Mouse (Mus musculus): ENCODE results near the gene Fkbp8. TPM values are rescaled to one million over a fixed set of nuclear protein-coding genes. Genes with fewer than 3 reads are reported as not detected.

Gene Fkbp8
- 613 and 640 TPM in 2 replicates for polyA plus RNA-seq (2012; rRNA removed)

DNA sequence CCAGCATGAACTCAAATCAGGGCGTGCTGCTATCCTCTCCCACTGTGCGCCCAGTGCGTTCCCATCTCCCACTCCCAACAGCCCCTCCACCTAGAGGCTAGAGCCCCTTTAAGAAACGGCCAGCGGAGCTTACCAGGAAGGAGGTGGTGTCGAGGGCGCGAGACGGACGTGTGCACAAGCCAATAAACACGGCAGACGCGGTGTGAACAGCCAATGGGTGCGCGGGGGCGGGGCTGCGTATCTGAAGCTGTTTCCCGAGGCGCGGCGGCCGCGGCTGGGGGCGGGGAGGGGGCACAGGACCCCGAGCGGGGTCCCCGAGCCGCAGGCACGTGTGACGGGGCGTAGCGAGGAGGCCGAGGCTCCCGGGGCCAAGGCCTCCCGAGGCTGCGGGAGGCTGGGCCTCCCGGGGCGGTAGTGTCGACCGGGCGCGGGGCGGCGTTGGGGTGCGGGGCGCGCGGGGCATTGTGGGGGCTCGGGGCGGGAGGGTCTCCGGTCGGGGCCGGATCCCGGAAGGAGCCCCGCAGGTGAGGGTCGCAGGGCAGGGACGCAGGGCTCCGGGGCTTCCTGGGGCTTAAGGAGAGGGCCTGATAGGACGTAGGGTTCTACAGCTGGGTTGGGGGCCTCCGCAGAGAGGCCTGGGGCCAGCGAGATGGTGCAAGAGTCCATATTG is at the start of gene Fkbp8, which contains the start of gene Kxd1:
Gene Fkbp8, plus strand, starts transcription at position 213 of the 670 bp plus-strand sequence.
Gene Kxd1, minus strand, starts transcription at position 445 of the 670 bp plus-strand sequence.
- peaks cover 15% of the 10 kb centered on the region for H3K4me1 ChIP-seq (replicated peaks; ENCODE audit: control insufficient read depth, insufficient read depth, low read length)
- peaks cover 17% of the 10 kb centered on the region for H3K36me3 ChIP-seq (ENCODE audit: control insufficient read depth, insufficient read depth, low read length)
- DNase-seq, result peak; percentile 98
- H3K4me3 ChIP-seq (ENCODE audit: control insufficient read depth, insufficient read depth, low read length), result peak within 1 kb of the TSS; percentile 94
- WGBS, result under 1% methylated on average over 56 of the region's 61 CpGs
- peak; percentile 84 for TF ChIP-seq POLR2A (IDR thresholded peaks at IDR 0.05; ENCODE audit: control insufficient read depth, extremely low read depth, insufficient read depth, low read length, poor library complexity)
- TF ChIP-seq CTCF (IDR thresholded peaks at IDR 0.05; ENCODE audit: borderline replicate concordance, control insufficient read depth, extremely low read depth, insufficient read depth, low read length, poor library complexity), result no peak
- peak within 1 kb of the TSS; percentile 59; the same call in 1 of the 2 replicates for H3K27ac ChIP-seq (ENCODE audit: control insufficient read depth, insufficient read depth, low read length)
- no peaks in the 10 kb centered on the region for H3K27me3 ChIP-seq (ENCODE audit: control insufficient read depth, insufficient read depth, low read length)

DNA sequence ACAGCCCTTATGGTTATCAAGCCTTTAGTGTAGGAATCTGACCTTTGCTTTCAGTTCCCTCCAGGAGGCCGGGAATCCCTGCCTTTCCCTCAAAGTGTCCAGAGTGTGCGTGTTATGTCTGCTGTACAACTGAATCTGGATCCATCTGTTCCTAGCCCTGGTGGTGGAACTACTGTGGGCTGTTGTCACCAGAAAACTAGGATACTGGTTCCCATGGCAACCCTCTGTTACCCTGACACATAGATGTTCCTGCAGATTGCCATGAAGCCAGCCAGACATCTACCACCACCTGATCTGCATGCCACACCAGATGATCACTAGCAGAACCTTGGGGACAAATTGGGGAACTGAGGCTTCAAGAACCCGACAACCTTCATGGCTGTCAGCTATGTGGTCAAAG is 45.6 kb upstream of the Fkbp8 start:
- TF ChIP-seq CTCF (IDR thresholded peaks at IDR 0.05; ENCODE audit: borderline replicate concordance, control insufficient read depth, extremely low read depth, insufficient read depth, low read length, poor library complexity) (no peak), POLR2A (IDR thresholded peaks at IDR 0.05; ENCODE audit: control insufficient read depth, extremely low read depth, insufficient read depth, low read length, poor library complexity) (no peak)
- 82% methylated on average over 3 of the region's 3 CpGs for WGBS
- no peak overlapping the region for H3K4me3 ChIP-seq (ENCODE audit: control insufficient read depth, insufficient read depth, low read length)
- peaks cover 8% of the 10 kb centered on the region for H3K4me1 ChIP-seq (replicated peaks; ENCODE audit: control insufficient read depth, insufficient read depth, low read length)
- H3K27me3 ChIP-seq (ENCODE audit: control insufficient read depth, insufficient read depth, low read length), result peaks cover 5% of the 10 kb centered on the region; the same call in 1 of the 2 replicates
- H3K27ac ChIP-seq (ENCODE audit: control insufficient read depth, insufficient read depth, low read length), result no peak overlapping the region
- H3K36me3 ChIP-seq (ENCODE audit: control insufficient read depth, insufficient read depth, low read length), result no peaks in the 10 kb centered on the region
- no peak for DNase-seq

GRCm38 (mm10) chr8:70482943-70483342 is 44.6 kb upstream of the Fkbp8 start:
- no peak overlapping the region for H3K4me3 ChIP-seq (ENCODE audit: control insufficient read depth, insufficient read depth, low read length)
- no peak for TF ChIP-seq POLR2A (IDR thresholded peaks at IDR 0.05; ENCODE audit: control insufficient read depth, extremely low read depth, insufficient read depth, low read length, poor library complexity)
- no peak for TF ChIP-seq CTCF (IDR thresholded peaks at IDR 0.05; ENCODE audit: borderline replicate concordance, control insufficient read depth, extremely low read depth, insufficient read depth, low read length, poor library complexity)
- H3K27me3 ChIP-seq (ENCODE audit: control insufficient read depth, insufficient read depth, low read length), result peaks cover 7% of the 10 kb centered on the region; the same call in 1 of the 2 replicates
- WGBS, result 89% methylated on average over 2 of the region's 2 CpGs
- H3K27ac ChIP-seq (ENCODE audit: control insufficient read depth, insufficient read depth, low read length), result no peak overlapping the region
- H3K36me3 ChIP-seq (ENCODE audit: control insufficient read depth, insufficient read depth, low read length), result no peaks in the 10 kb centered on the region
- peaks cover 4% of the 10 kb centered on the region for H3K4me1 ChIP-seq (replicated peaks; ENCODE audit: control insufficient read depth, insufficient read depth, low read length)
- no peak for DNase-seq

DNA sequence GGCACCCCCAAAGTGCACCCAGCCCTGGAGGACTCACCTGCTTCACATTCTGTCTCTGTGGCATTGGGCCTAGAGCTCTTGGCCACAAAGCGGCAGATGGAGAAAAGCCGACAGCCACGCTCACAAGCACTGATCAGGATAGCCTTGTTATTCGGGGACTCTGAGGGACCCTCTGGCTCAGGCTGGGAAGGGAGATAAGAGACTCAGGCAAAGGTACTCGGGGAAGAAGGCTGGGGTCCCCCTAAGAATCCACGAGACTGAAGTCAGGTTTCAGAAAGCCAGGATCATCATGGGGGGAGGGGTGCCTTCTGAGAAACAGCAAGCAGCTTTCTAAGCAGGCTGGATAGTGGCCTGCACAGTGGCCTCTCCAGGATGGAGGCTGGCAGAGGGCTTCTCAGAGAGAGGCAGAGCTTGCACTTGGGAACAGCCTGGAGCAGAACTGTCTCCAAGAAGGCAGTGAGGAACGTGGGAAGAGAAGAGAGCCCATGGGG is 41.3 kb upstream of the Fkbp8 start:
- peaks cover 27% of the 10 kb centered on the region for H3K27me3 ChIP-seq (ENCODE audit: control insufficient read depth, insufficient read depth, low read length)
- WGBS, result 80% methylated on average over 7 of the region's 7 CpGs
- no peak overlapping the region for H3K4me3 ChIP-seq (ENCODE audit: control insufficient read depth, insufficient read depth, low read length)
- no peak for TF ChIP-seq POLR2A (IDR thresholded peaks at IDR 0.05; ENCODE audit: control insufficient read depth, extremely low read depth, insufficient read depth, low read length, poor library complexity)
- no peak for TF ChIP-seq CTCF (IDR thresholded peaks at IDR 0.05; ENCODE audit: borderline replicate concordance, control insufficient read depth, extremely low read depth, insufficient read depth, low read length, poor library complexity)
- no peaks in the 10 kb centered on the region for H3K36me3 ChIP-seq (ENCODE audit: control insufficient read depth, insufficient read depth, low read length)
- no peak for DNase-seq
- H3K27ac ChIP-seq (ENCODE audit: control insufficient read depth, insufficient read depth, low read length), result no peak overlapping the region
- H3K4me1 ChIP-seq (replicated peaks; ENCODE audit: control insufficient read depth, insufficient read depth, low read length), result peaks cover 18% of the 10 kb centered on the region

- WGBS, result 52% methylated on average over 33 of the region's 33 CpGs
- peak within 1 kb of the TSS; percentile 25 for H3K4me3 ChIP-seq (ENCODE audit: control insufficient read depth, insufficient read depth, low read length)
- no peak within 1 kb of the TSS for H3K27ac ChIP-seq (ENCODE audit: control insufficient read depth, insufficient read depth, low read length)
Observed at GRCm38 (mm10) chr8:70486941-70487520, 40.5 kb upstream of the Fkbp8 start, which contains the start of gene Tmem59l. Gene Tmem59l, minus strand, starts transcription at chr8:70487358.

DNA sequence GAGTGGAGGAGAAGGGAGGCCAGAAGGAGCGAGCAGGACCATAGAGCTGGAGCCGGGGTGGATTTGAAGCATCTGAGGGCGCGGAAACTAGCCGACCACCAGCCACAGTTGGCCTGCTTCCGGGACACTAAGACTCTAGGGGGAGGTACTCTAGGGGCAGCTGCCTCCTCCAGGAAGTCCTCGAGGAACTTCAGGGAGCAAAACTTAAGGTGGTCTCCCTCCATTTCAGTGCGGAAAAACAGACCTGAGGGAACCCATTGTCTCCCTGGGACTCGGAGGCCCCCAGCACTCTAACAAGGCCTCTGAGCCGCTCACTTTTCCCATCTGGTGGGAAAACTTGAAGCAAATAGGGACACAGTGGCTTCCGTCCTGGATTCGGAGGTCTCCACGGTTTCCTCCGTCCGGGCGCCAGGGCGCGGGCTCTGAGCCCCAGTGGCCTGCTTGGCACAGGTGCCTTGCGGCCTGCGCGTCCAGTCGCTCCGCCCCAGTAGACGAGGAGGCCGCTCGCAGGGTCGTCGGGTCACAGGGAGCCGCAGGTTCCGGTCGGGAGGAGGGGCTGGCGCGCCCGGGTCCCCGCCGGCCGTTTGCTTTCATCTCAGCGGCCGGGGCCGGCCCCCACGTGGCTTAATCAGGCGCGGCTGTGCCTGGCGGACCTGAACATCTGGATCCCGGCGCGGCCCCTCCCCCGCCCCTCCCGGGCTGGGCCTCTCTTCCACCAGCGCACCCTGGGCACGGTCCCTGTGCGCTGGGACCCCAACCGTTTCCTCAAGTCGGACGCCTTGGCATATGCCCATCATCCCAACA is 39.3 kb upstream of the Fkbp8 start:
- Histone ChIP-seq H3K27ac (ENCODE audit: control insufficient read depth, insufficient read depth, low read length) (no peak overlapping the region), H3K36me3 (ENCODE audit: control insufficient read depth, insufficient read depth, low read length) (no peaks in the 10 kb centered on the region), H3K4me3 (ENCODE audit: control insufficient read depth, insufficient read depth, low read length) (peak overlapping the region; percentile 25), H3K27me3 (ENCODE audit: control insufficient read depth, insufficient read depth, low read length) (peaks cover 43% of the 10 kb centered on the region), H3K4me1 (replicated peaks; ENCODE audit: control insufficient read depth, insufficient read depth, low read length) (peaks cover 20% of the 10 kb centered on the region)
- 3% methylated on average over 55 of the region's 55 CpGs for WGBS
- no peak for DNase-seq
- TF ChIP-seq CTCF (IDR thresholded peaks at IDR 0.05; ENCODE audit: borderline replicate concordance, control insufficient read depth, extremely low read depth, insufficient read depth, low read length, poor library complexity) (no peak), POLR2A (IDR thresholded peaks at IDR 0.05; ENCODE audit: control insufficient read depth, extremely low read depth, insufficient read depth, low read length, poor library complexity) (no peak)

More at GRCm38 (mm10) chr8:70486941-70487520, 40.5 kb upstream of the Fkbp8 start, which contains the start of gene Tmem59l:
- DNase-seq, result no peak
- H3K36me3 ChIP-seq (ENCODE audit: control insufficient read depth, insufficient read depth, low read length), result no peaks in the 10 kb centered on the region
- H3K27me3 ChIP-seq (ENCODE audit: control insufficient read depth, insufficient read depth, low read length), result peaks cover 34% of the 10 kb centered on the region
- H3K4me1 ChIP-seq (replicated peaks; ENCODE audit: control insufficient read depth, insufficient read depth, low read length), result peaks cover 18% of the 10 kb centered on the region
- no peak for TF ChIP-seq POLR2A (IDR thresholded peaks at IDR 0.05; ENCODE audit: control insufficient read depth, extremely low read depth, insufficient read depth, low read length, poor library complexity)
- no peak for TF ChIP-seq CTCF (IDR thresholded peaks at IDR 0.05; ENCODE audit: borderline replicate concordance, control insufficient read depth, extremely low read depth, insufficient read depth, low read length, poor library complexity)

All from thymus, adult 2 months (tissue).